Mouse (Mus musculus): ENCODE results near the gene Neurl1b.
A peak's percentile ranks its signal among the peaks of the same experiment; 100 is the strongest.

Neurl1b gene

DNA sequence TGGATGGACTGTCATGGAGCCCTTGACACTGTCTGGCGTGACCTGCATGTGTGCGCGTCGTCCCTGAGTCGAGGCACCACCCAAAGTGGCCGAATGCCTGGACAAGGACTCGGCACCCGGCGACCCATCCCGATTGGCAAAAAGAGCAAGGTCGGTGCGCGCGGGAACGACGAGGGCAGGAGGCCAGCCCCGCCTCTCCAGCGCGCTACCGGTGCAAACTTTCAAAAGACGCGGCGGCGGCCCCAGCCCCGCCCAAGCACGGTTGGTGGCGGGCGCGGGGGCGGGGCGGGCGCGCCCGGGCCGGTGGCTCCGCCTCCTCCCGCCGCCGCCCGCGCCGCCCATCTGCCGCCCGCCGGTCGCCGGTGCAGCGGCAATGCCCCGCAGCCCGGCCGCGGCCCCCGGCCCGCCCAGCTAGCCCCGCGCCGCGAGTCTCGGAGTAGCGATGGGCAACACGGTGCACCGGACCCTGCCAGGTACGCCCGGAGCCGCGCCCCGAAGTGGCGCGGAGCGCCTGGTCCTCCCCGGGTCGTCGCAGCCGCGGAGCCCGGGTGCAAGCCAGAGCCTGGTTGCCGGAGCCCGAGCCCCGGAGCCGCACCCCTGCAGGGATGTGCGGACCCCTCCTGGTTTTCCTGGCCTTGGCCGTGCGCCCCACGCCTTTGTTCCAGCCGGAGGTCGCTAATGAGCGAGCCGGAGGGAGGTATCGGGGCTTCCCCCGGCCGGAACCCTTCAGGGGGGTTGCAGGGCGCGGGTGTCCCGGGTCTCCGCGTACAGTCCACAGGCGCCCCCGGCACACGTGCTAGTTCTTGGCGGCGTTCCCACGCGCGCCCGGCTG is at the start of gene Neurl1b:
Neurl1b (plus strand) TSS at position 307 of the 832 bp plus-strand sequence.
- peak; percentile 60 for DNase-seq (ENCODE audit: low read depth, low spot score)

- DNase-seq (ENCODE audit: low read depth, low spot score), result no peak
Observed at GRCm38 (mm10) chr17:26366792-26367191, 47.8 kb upstream of the Neurl1b start.

GRCm38 (mm10) chr17:26368336-26368992 is 46.2 kb upstream of the Neurl1b start:
- DNase-seq (ENCODE audit: low read depth, low spot score), result no peak

DNA sequence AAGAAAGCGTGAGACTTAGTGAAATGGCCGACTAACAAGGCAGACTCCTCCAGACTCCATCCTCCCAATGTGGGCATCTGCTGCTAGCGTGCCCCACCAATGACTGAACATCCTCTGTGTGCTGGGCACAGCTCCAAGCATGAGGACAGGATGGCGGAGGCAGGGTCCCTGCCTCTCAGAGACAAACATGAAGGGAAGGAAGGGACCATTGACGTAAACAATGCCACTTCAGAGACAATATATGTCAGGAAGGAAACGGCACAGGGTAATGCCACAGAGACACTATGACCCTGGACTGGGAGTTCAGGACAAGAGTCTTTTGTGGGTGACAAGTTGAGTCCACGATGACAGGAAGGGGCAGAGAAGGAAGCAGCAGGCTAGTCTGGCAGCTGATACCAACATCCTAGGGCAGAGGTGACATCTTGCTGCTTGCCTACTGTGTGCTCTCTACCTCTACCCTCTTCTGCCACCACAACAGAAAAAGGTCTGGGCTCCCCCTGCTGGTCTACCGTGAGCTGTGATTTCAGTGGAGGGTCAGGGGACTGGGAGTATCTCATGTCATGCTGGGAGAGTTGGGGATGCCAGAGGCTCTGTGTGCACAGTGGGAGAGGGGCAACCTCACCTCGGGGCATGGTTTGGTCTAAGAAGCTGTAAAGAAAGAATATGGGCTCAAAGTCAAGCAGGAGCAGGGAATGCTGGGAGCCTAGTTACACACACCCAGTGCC is 43.9 kb upstream of the Neurl1b start:
- peak; percentile 81 for DNase-seq (ENCODE audit: low read depth, low spot score)

- no peak for DNase-seq (ENCODE audit: low read depth, low spot score)
Observed at GRCm38 (mm10) chr17:26371246-26371535, 43.4 kb upstream of the Neurl1b start.

GRCm38 (mm10) chr17:26373211-26373610 is 41.4 kb upstream of the Neurl1b start:
- DNase-seq (ENCODE audit: low read depth, low spot score), result no peak

- DNase-seq (ENCODE audit: low read depth, low spot score), result no peak
Observed at GRCm38 (mm10) chr17:26376416-26376815, 38.2 kb upstream of the Neurl1b start.

- DNase-seq (ENCODE audit: low read depth, low spot score), result no peak
Observed at GRCm38 (mm10) chr17:26376994-26377744, 37.5 kb upstream of the Neurl1b start.

GRCm38 (mm10) chr17:26380280-26380985 is 34.2 kb upstream of the Neurl1b start:
- no peak for DNase-seq (ENCODE audit: low read depth, low spot score)

DNA sequence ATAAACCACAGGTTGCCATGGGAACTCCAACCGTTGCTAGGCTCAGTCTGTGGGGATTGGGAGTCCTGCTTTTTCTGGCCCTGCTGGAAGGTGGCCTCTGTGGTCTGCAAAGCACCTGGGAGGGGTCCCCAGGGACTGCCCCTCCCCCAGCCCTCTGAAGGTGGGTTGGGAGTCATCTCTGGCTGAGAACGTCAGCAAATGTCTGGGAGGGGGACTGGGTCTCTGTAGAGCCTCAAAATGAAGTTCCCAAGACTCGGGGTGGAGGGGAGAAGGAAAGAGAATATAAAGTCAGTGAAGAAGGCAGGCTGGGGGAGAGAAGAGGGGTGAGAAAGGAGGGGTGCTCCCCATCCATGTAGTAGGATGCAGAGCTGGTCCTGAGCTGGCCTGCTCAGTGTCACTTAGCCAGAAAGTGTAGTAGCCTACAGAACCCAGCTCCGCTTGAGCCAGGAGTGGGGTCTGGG is 33.6 kb upstream of the Neurl1b start:
- DNase-seq (ENCODE audit: low read depth, low spot score), result no peak

DNA sequence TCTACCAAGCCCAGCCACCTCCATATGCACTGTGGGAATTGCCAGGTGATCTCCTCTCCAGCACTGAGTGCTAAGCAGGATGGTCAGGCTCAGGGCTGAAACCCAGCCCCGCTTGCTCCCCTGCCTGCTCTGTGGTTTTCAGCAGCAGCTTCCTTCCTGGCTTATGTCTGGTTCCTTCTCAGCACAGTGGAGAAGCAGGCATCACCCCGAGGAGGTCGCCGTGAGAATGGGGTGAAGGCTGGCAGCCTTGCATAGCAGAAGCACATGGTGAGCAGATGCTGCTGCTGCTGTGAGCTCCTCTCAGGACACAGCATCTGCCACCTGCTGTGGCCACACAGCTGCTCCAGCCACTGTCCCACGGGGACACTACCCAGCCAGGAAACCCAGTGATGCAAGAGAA is 33.0 kb upstream of the Neurl1b start:
- no peak for DNase-seq (ENCODE audit: low read depth, low spot score)

DNA sequence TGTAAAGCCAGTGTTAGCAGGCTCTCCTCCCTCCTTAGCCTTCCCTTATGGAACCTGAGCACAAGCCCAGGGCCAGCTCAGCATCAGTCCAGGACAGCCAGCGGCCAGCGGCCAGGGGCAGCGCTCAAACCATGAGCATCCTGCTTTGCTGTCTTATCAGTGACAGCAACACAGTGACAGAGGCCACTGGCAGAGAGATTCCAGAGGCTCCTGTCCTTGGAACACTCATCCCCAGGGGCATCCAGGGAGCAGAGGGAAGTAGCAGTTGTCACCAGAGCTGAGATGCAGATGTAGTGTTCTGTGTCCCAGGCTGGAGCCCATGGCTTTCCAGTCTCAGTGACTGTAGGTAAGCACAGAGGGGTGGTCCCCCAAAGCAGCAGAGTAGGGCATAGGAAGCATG is 32.5 kb upstream of the Neurl1b start:
- DNase-seq (ENCODE audit: low read depth, low spot score), result no peak

DNA sequence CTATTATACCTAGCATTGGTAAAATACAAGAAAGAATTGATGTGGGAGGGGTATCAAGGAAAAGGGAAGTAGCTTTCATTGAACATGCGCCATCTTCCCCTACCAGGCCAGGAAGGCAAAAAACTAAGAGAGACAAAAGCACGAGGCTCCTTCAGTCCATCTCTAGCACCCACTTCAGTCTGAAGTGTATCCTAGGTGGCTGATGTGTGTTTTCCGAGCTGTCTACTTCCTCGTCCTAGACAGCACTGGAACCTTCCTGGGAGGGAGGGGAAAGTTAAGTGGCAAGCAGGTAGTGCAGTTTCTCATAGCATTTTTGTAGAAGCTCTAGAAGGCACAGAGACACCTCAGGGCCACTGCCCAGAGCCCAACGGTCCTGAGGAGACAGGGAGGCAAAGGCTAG is 31.9 kb upstream of the Neurl1b start:
- DNase-seq (ENCODE audit: low read depth, low spot score), result no peak

GRCm38 (mm10) chr17:26384111-26384510 is 30.5 kb upstream of the Neurl1b start:
- no peak for DNase-seq (ENCODE audit: low read depth, low spot score)

GRCm38 (mm10) chr17:26385252-26386130 is 29.1 kb upstream of the Neurl1b start:
- no peak for DNase-seq (ENCODE audit: low read depth, low spot score)

DNA sequence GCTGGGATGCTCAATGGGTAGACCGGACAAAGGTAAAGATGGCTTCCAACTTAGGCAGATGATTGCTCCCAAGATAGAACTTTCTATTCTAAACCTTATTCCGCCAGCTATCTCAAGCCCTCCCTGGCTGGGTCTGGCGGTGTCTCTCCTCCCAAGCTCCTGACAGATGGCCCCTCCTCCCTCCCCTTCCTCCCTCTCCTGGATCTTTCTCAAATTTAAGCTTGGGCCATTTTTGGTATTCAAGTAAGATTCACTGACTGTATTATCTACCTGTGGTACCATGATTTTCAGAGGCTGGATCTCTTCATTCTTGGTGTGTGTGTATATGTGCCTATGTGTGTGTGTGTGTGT is 28.5 kb upstream of the Neurl1b start:
- DNase-seq (ENCODE audit: low read depth, low spot score), result no peak

DNA sequence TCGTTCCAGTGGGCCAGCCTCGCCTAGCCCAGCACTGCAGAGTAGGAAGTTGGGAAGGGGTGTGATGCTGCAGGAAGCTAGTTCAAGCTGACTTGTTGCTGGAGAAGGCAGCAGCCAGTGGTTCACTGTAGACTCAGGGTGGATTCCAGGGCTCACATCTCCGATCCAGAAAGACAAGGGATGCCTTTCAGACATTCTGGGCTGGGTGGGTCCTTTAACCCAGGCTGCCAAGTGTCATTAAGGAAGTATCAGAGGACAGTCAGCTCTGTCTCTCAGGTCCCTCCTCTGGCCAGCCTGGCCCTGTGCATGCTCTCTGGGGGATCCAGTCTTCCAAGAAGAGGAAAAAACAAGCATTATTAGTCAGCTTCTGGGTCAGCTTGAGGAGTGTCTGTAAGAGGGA is 26.5 kb upstream of the Neurl1b start:
- DNase-seq (ENCODE audit: low read depth, low spot score), result no peak

- DNase-seq (ENCODE audit: low read depth, low spot score), result no peak
Observed at GRCm38 (mm10) chr17:26389241-26389640, 25.4 kb upstream of the Neurl1b start.

GRCm38 (mm10) chr17:26390666-26391065 is 24.0 kb upstream of the Neurl1b start:
- no peak for DNase-seq (ENCODE audit: low read depth, low spot score)

- DNase-seq (ENCODE audit: low read depth, low spot score), result no peak
Observed at GRCm38 (mm10) chr17:26392355-26392754, 22.3 kb upstream of the Neurl1b start.
